Mouse (Mus musculus) retina, adult 2 months (tissue): ENCODE data around the gene Pld4.

ENCODE experiments used
- DNase-seq: peaks from one replicate; pipeline ENCODE4 v3.0.0-alpha.2; 2012; ENCODE audit warnings: low read depth, low spot score

The Pld4 gene

GRCm38 (mm10) chr12:112766586-112766985, 6.1 kb downstream of the Pld4 start:
- no peak for DNase-seq

GRCm38 (mm10) chr12:112767036-112767890, 6.8 kb downstream of the Pld4 start:
- DNase-seq = no peak

DNA sequence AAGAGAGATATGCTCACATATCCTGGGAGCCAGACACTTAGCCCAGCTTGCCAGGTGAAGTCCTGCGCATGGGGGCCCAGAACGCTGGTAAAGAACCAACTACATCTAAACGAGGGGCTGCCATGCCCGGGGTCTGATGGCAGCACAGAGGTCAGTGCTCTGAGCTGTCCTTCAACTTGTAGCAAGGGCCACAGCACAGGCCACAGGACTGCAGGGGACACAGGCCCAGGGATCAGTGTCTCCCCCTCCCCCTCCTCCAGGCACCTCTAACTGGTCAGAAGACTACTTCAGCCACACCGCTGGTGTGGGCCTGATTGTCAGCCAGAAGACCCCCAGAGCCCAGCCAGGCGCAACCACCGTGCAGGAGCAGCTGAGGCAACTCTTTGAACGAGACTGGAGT, 7.7 kb downstream of the Pld4 start:
- DNase-seq = no peak

- DNase-seq = no peak
These were observed 8.6 kb downstream of the Pld4 start for GRCm38 (mm10) chr12:112769031-112769430.

DNA sequence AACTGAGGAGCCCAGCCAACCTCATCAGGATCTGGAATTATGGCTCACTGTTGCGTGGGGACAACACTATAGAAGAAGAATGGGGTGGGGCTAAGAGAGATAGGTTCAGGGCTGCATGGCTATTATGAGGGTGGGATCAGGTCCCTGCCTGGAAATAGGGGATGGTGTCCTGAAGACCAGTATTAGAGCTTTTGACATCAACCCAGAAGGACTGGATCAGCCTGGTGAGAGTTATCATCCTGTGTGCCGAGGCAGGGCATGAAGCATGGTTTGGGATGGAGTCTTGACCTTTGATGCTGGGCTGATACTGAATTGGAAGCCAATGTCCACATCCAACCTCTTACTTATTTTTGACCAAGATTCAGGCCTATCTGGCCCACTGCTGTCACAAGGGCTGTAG, 9.3 kb downstream of the Pld4 start:
- DNase-seq = no peak

- no peak for DNase-seq
These were observed 9.9 kb downstream of the Pld4 start for GRCm38 (mm10) chr12:112770396-112770795.

- no peak for DNase-seq
These were observed 11.9 kb downstream of the Pld4 start for GRCm38 (mm10) chr12:112772306-112772705.

DNA sequence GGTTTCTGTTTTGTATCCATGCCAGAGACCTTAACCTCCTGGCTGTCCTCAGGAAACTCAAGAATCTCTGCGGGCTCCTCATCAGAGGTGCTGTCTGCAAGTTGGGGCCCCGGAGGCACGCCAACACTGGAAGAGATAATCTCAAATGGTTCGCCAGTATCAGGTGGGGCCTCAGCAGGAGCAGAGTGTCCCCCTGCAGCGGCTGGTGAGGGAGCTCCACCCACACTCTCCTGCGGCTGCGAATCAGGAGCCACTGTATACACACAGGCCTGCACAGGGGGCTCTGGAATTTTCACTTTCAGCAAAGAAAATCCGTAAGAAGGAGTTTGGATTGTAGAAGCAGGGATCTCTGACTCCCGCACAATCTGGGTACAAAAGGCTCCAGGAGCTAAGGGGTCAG, 12.9 kb downstream of the Pld4 start:
- DNase-seq = no peak

DNA sequence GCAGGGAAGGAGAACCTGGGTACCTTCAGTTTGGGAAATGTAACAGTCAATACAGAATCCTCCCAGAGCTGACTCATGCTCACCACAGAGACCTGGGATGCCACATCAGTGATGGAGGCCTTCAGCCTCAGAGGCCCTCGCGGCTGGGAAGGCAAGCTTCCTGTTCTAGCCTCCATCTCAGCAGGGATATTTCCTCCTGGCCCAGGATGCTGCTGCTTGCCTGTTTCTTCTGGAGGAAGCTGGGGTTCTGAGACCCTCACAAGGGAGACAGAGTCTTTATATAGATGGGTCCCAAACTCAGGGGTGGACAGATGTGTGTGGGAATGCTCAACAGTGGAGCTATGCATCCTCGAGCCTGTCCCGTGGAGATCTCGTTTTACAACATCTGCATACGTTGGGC, 13.6 kb downstream of the Pld4 start:
- DNase-seq = no peak

DNA sequence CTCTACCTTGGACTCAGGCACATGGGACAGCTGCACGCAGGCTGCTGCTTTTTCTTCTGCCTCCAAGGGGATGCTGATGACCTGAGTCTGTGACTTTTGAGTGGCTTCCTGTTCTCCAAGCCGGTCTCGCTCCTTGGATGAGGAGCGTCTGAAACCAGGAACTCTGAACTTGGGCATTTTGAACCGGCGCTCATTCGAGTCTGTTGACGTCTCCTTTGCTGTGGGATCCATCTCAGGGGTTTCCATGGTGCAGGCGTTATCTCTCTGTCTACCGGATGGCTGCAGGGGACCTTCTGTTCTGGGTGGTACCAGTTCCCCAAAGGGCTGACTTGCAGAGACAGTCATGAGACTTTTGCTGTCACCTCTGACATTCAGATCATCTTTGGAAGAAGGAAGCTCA, 14.0 kb downstream of the Pld4 start:
- no peak for DNase-seq

GRCm38 (mm10) chr12:112791026-112791425, 30.6 kb downstream of the Pld4 start:
- no peak for DNase-seq

GRCm38 (mm10) chr12:112793601-112794355, 33.3 kb downstream of the Pld4 start:
- no peak for DNase-seq

- DNase-seq = no peak
These were observed 33.9 kb downstream of the Pld4 start for GRCm38 (mm10) chr12:112794356-112794816.

DNA sequence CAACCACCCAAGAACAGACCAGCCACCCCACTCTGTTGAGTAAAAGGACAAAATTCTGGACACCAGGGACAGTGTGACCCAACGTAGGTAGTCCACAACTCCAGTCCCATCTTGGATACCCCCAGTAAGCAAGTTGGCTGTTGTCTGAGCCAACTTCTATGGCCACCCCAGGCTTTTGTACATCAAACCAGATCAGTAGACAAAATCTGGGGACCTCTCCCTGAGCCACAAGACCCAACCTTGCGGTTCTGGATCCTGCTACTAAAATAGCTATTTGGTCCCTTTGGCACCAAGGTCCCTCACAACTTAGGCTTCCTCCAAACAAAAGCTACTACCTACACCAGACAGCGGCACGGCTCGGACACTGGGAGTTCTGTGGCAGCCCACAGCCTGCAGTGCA, 34.5 kb downstream of the Pld4 start:
- DNase-seq = no peak

DNA sequence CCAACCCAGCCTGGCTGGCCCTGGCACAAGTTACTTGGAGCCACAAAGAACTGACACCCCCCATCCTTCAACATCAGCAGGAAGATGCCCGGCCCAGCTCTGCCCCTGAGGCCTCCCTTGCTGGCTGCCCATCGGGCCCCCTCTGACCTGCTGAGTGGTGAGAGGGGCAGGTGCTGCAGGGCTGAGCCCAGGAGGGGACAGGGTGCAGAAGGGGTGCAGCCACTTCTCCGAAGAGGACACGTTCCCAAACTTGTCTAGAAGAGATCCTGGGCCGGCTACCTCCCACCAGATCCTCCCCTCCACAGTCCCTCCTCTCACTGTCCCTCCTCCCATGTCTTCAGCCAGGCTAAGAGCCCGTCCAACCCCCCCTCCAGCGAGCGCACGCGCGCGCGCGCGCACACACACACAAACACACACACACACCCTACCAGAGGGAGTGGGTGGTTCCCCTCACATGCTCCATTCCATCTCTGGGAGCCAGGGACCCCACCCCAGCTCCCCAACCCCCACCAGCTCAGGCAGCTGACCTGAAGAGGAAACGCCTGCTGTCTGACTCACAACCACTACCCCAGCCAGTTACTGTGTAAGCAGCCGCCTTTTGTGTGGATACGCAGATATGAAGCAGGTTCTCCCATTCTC, 35.1 kb downstream of the Pld4 start:
- DNase-seq = no peak

GRCm38 (mm10) chr12:112796551-112797510, 36.4 kb downstream of the Pld4 start:
- DNase-seq = no peak

DNA sequence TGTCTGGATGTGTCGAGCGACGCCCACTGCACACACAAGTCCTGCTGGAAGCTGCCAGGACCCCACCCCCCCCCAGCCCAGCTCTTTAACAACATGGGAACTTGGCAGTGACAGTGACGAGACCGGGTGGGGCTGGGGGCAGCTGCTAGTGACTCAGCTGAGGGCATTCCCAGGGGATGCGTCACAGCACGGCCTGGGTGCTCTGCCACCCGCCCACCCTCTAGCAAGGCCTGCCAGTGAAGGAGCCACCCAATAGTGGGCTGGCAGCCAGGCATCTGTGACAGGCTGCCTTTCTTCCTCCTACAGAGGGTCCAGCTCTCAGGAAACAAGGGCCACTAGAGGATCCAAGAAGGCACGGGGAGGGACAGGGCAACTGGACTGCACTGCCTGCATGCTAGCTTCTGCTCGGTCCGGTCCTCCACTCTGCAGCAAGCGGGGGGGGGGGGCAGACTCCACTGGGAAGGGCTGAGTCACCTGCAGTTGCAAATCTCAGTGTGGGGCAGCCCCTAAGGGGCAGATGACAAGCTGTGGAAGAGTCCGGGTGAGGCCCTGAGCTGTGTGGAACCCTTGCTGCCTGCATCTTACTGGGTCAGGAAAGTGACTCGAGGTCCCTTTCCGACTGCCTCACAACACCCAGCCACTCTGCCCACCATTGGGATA, 37.3 kb downstream of the Pld4 start:
- DNase-seq = no peak

DNA sequence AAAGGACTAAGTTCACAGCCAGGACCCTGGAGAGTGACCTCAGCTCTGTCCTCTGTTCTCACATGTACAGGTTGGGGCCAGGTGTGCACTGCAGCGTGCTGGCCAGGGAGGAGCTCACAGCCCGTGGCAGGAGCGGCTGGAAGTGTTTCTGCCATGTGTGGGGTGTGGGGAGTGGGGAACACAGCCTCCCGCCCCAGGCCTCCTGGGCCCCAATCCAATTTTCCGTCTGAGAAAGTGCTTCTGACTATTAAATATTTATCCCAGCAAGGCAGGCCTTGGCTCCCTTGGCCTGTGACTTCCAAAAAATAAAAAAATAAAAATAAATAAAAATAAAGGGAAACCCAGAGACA, 37.9 kb downstream of the Pld4 start:
- DNase-seq = no peak

DNA sequence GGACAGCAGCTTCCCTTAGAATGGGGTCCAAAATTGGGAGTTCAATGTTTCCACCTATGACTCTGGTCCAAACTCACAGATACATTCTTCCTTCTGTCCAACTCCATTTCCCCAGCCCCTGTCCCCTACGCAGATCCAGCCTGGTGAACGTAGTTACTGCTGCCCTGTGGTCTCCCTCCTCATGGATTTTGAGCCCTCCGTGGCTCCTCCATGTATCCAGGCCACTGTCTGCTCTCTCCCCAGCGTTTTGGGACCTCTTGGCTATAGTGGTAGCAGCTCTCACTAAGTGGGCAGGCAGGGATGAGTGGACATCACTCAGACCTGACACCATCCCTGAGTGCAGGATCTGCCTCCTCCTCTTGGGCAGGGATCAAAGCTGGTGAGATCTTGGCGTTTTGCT, 38.3 kb downstream of the Pld4 start:
- DNase-seq = no peak

DNA sequence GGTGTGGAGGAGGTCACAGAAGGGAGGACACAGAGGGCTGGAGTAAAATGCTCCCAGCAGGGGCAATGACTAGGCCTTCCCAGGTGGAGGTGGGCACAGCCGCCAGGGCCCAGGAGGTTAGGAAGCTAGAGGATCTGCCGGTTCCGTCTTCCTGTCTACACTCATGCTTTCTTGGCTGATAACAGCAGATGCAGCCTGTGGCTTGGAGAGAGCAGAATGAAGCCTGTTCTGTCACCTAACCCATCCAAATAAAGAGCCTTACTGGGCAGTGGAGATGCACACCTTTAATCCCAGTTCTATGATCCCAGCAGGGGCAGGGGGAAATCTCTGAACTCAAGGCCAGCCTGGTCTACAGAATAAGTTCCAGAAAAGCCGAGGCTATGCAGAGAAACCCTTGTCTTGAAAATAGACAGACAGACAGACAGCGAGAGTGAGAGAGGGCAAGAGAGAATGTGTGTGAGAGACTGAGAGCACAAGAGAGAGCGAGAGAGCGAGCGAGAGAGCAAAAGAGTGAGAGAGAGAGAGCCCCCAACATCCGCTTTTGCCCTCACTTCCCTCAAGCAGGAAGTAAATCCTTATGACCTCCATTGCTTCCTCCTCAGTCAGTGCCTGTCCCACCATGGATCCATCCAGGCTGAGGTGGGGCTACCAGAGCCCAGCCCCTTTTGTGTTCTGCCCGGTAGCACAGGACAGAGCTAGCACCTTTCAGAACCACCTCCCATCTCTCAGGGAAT, 38.9 kb downstream of the Pld4 start:
- DNase-seq = no peak
